19 mouse cellular contexts compared by ENCODE assay signal in the genomic region with DNA sequence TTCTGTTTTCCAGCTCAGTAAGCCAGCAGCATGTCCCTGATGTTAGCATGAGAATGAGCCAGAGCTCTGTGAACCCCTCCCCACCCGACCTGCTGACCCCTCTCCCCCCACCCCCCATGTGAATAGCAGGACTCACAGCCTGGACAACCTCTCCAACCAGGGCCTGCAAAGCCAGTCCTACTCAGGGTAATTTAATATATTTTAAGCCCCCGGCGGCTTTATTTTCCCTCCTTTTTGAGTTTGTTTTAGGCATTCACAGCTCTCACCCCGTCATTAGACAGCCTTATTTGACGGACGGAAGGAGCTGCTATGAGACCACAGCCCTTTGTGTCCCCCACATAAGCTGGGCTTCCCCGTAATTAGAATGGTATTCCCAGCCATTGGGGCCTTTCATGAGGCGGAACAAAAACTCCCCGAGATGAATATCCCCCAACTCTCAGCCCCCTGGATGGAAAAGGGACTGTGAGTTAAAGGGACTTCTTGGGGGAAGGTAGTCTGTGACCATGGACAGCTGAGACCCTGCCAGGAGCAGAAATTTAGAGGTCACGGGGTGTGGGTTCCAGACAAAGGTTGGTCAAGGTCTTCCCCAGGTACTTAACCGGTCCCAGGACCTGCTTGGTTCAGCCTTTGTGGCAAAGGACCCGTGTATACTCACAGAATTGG.
A peak's percentile ranks its signal among the peaks of the same experiment; 100 is the strongest.
DNase-seq lines count a peak whose midpoint lies in the region; ATAC-seq lines count a peak whose summit lies in the region.
"Had no signal": no experiment of that assay in that cellular context is flagged by ENCODE, and none has a peak within 500 bp of the region (broad histone marks: within the 10 kb centered on the region; RNA-seq: fewer than 3 reads in every experiment).

No protein-coding gene starts in this region.

- intact Hi-C loops in left cerebral cortex, postnatal 14 days (cut with DNase I): no loop called here

- no peaks in the 10 kb centered on the region for H3K9me3 ChIP-seq in embryonic facial prominence, embryonic 10.5 days
- no peaks in the 10 kb centered on the region for H3K9me3 ChIP-seq in forebrain, embryonic 12.5 days
- no peaks in the 10 kb centered on the region for H3K9me3 ChIP-seq in hindbrain, embryonic 13.5 days
- H3K9me3 ChIP-seq in midbrain, embryonic 15.5 days: no peaks in the 10 kb centered on the region
- H3K9me3 ChIP-seq: G1E had no signal

- 0 out of 2 replicates have a peak overlapping the region, but pooled peaks have one; percentile 14 for H3K27ac ChIP-seq in embryonic facial prominence, embryonic 10.5 days (replicated peaks)
- H3K27ac ChIP-seq in forebrain, embryonic 12.5 days: peak overlapping the region; percentile 94
- H3K27ac ChIP-seq in hindbrain, embryonic 13.5 days: peak overlapping the region; percentile 62
- peak overlapping the region; percentile 54 for H3K27ac ChIP-seq in midbrain, embryonic 15.5 days
- H3K27ac ChIP-seq: macrophage had no signal

- peak; percentile 74 for ATAC-seq in forebrain, embryonic 12.5 days (ENCODE audit: low FRiP score)
- no peak for ATAC-seq in hindbrain, embryonic 13.5 days (ENCODE audit: low FRiP score)
- no peak for ATAC-seq in midbrain, embryonic 15.5 days (replicated peaks)

- no peak for DNase-seq in embryonic facial prominence, embryonic 10.5 days (ENCODE audit: low spot score)
- DNase-seq in thymus, postnatal 25 days: no peak
- DNase-seq in cerebellum, adult 11 months: no peak
- no peak for DNase-seq in left cerebral cortex, postnatal 14 days (ENCODE audit: low spot score in 2 of 2)
- DNase-seq: adrenal gland, postnatal 10 days; cerebellum, adult 9-11 months; gastrocnemius, postnatal 25 days; heart, postnatal 4 days; kidney, adult 18-20 months; kidney, postnatal 36 days; lung, embryonic 14.5 days; right cerebral cortex, postnatal 4 days; thymus, adult 18-20 months had no signal

- peaks cover 100% of the 10 kb centered on the region for H3K27me3 ChIP-seq in embryonic facial prominence, embryonic 10.5 days (replicated peaks; ENCODE audit: low read depth, poor library complexity, severe bottlenecking)
- H3K27me3 ChIP-seq in forebrain, embryonic 12.5 days: peaks cover 24% of the 10 kb centered on the region
- H3K27me3 ChIP-seq in hindbrain, embryonic 13.5 days: peaks cover 54% of the 10 kb centered on the region
- peaks cover 45% of the 10 kb centered on the region for H3K27me3 ChIP-seq in midbrain, embryonic 15.5 days (replicated peaks)

- no peaks in the 10 kb centered on the region for H3K36me3 ChIP-seq in embryonic facial prominence, embryonic 10.5 days (replicated peaks)
- H3K36me3 ChIP-seq in forebrain, embryonic 12.5 days (replicated peaks): no peaks in the 10 kb centered on the region
- H3K36me3 ChIP-seq in hindbrain, embryonic 13.5 days: no peaks in the 10 kb centered on the region
- no peaks in the 10 kb centered on the region for H3K36me3 ChIP-seq in midbrain, embryonic 15.5 days (replicated peaks)
- H3K36me3 ChIP-seq: G1E had no signal

- peaks cover 30% of the 10 kb centered on the region for H3K4me1 ChIP-seq in embryonic facial prominence, embryonic 10.5 days
- H3K4me1 ChIP-seq in forebrain, embryonic 12.5 days: peaks cover 71% of the 10 kb centered on the region
- H3K4me1 ChIP-seq in hindbrain, embryonic 13.5 days (replicated peaks): peaks cover 54% of the 10 kb centered on the region
- H3K4me1 ChIP-seq in midbrain, embryonic 15.5 days: peaks cover 25% of the 10 kb centered on the region

- WGBS in embryonic facial prominence, embryonic 10.5 days: 18% methylated on average over 12 of the region's 12 CpGs
- 3% methylated on average over 12 of the region's 12 CpGs for WGBS in forebrain, embryonic 12.5 days
- WGBS in hindbrain, embryonic 13.5 days: 16% methylated on average over 12 of the region's 12 CpGs
- WGBS in midbrain, embryonic 15.5 days: 17% methylated on average over 12 of the region's 12 CpGs

- H3K4me2 ChIP-seq in forebrain, embryonic 12.5 days: peak overlapping the region; percentile 32
- H3K4me2 ChIP-seq in hindbrain, embryonic 13.5 days: no peak overlapping the region
- H3K4me2 ChIP-seq in midbrain, embryonic 15.5 days: no peak overlapping the region
- H3K4me2 ChIP-seq: heart, embryonic 11.5 days; lung, embryonic 14.5 days had no signal

- no peak overlapping the region for H3K4me3 ChIP-seq in embryonic facial prominence, embryonic 10.5 days
- H3K4me3 ChIP-seq in forebrain, embryonic 12.5 days (replicated peaks): no peak overlapping the region
- H3K4me3 ChIP-seq in hindbrain, embryonic 13.5 days: no peak overlapping the region
- no peak overlapping the region for H3K4me3 ChIP-seq in midbrain, embryonic 15.5 days

- H3K9ac ChIP-seq in forebrain, embryonic 12.5 days: peak overlapping the region; percentile 13; the same call in 1 of the 2 replicates
- H3K9ac ChIP-seq in hindbrain, embryonic 13.5 days: no peak overlapping the region
- no peak overlapping the region for H3K9ac ChIP-seq in midbrain, embryonic 15.5 days
- H3K9ac ChIP-seq: lung, embryonic 14.5 days had no signal

Comparison
In these comparisons a context has a peak if more than half of its experiments do, and no peak if none do; other contexts are left out.
1. H3K27ac ChIP-seq: peak in every context shown above with its lines; median percentile 94 in forebrain, embryonic 12.5 days; 62 in hindbrain, embryonic 13.5 days; 54 in midbrain, embryonic 15.5 days; 14 in embryonic facial prominence, embryonic 10.5 days.